Mouse (Mus musculus): ENCODE results near the gene Ecel1. TPM values are rescaled to one million over a fixed set of nuclear protein-coding genes. Genes with fewer than 3 reads are reported as not detected.

Ecel1 gene
- total RNA-seq (2022), result not detected

GRCm38 (mm10) chr1:87156199-87156587 is at the start of gene Ecel1:
Gene Ecel1, minus strand, starts transcription at chr1:87156521.
- DNase-seq (ENCODE audit: low spot score in 2 of 2), result no peak

GRCm38 (mm10) chr1:87205502-87205901 is 49.2 kb upstream of the Ecel1 start:
- no peak for DNase-seq (ENCODE audit: low spot score in 2 of 2)

- DNase-seq (ENCODE audit: low spot score in 2 of 2), result no peak
These were observed 48.7 kb upstream of the Ecel1 start for GRCm38 (mm10) chr1:87205038-87205437.

- no peak for DNase-seq (ENCODE audit: low spot score in 2 of 2)
These were observed 48.1 kb upstream of the Ecel1 start, which contains the start of gene Chrng for GRCm38 (mm10) chr1:87204465-87204864. Gene Chrng, plus strand, starts transcription at chr1:87204657.

- DNase-seq (ENCODE audit: low spot score in 2 of 2), result no peak
These were observed 47.5 kb upstream of the Ecel1 start for GRCm38 (mm10) chr1:87203779-87204178.

- DNase-seq (ENCODE audit: low spot score in 2 of 2), result no peak
These were observed 45.5 kb upstream of the Ecel1 start for GRCm38 (mm10) chr1:87201848-87202247.

GRCm38 (mm10) chr1:87200811-87201210 is 44.5 kb upstream of the Ecel1 start:
- no peak for DNase-seq (ENCODE audit: low spot score in 2 of 2)

- no peak for DNase-seq (ENCODE audit: low spot score in 2 of 2)
These were observed 42.1 kb upstream of the Ecel1 start for GRCm38 (mm10) chr1:87198119-87199065.

- no peak for DNase-seq (ENCODE audit: low spot score in 2 of 2)
These were observed 41.0 kb upstream of the Ecel1 start for GRCm38 (mm10) chr1:87197296-87197695.

- DNase-seq (ENCODE audit: low spot score in 2 of 2), result no peak
These were observed 34.1 kb upstream of the Ecel1 start, which contains the start of gene Chrnd for GRCm38 (mm10) chr1:87190429-87190828. Gene Chrnd, plus strand, starts transcription at chr1:87190607.

GRCm38 (mm10) chr1:87187037-87187355 is 30.7 kb upstream of the Ecel1 start:
- DNase-seq (ENCODE audit: low spot score in 2 of 2), result peak in 1 of 2 experiments; percentile 30

- DNase-seq (ENCODE audit: low spot score in 2 of 2), result no peak
These were observed 30.1 kb upstream of the Ecel1 start for GRCm38 (mm10) chr1:87186261-87187036.

- no peak for DNase-seq (ENCODE audit: low spot score in 2 of 2)
These were observed 29.2 kb upstream of the Ecel1 start for GRCm38 (mm10) chr1:87185526-87185925.

- DNase-seq (ENCODE audit: low spot score in 2 of 2), result peak; percentile 32 to 52
These were observed 28.4 kb upstream of the Ecel1 start for GRCm38 (mm10) chr1:87184751-87185139.

- no peak for DNase-seq (ENCODE audit: low spot score in 2 of 2)
These were observed 27.9 kb upstream of the Ecel1 start for GRCm38 (mm10) chr1:87183998-87184750.

- no peak for DNase-seq (ENCODE audit: low spot score in 2 of 2)
These were observed 26.7 kb upstream of the Ecel1 start, which contains the start of gene Prss56 for GRCm38 (mm10) chr1:87183013-87183412. Gene Prss56, plus strand, starts transcription at chr1:87183313.

GRCm38 (mm10) chr1:87180896-87181295 is 24.6 kb upstream of the Ecel1 start:
- no peak for DNase-seq (ENCODE audit: low spot score in 2 of 2)

GRCm38 (mm10) chr1:87175852-87176292 is 19.6 kb upstream of the Ecel1 start:
- DNase-seq (ENCODE audit: low spot score in 2 of 2), result no peak

GRCm38 (mm10) chr1:87174006-87174955 is 18.0 kb upstream of the Ecel1 start:
- DNase-seq (ENCODE audit: low spot score in 2 of 2), result peak; percentile 43 to 55

- DNase-seq (ENCODE audit: low spot score in 2 of 2), result no peak
These were observed 16.0 kb upstream of the Ecel1 start for GRCm38 (mm10) chr1:87172316-87172715.

Measured in gastrocnemius, adult 8-10 months (tissue).